Mouse (Mus musculus) heart, adult 2 months (tissue): ENCODE results near the gene Gigyf2. TPM values are rescaled to one million over a fixed set of nuclear protein-coding genes. Genes with fewer than 3 reads are reported as not detected.
A peak's percentile ranks its signal among the peaks of the same experiment; 100 is the strongest.

ENCODE experiments used
- DNase-seq, 2 experiments: peaks; one replicate each; pipeline ENCODE4 v3.0.0; 2021
- H3K27ac ChIP-seq: fragments of 200-600 bp; 2 replicates; pipeline ENCODE4 v1.8.1; 2022
- H3K27me3 ChIP-seq: fragments of 200-500 bp; 2 replicates; pipeline ENCODE4 v1.6.1; 2012; ENCODE audit warnings: mild to moderate bottlenecking, low read length, inconsistent platforms, mixed read lengths; ENCODE audit not compliant: control insufficient read depth, insufficient read depth
- H3K36me3 ChIP-seq: fragments of 200-500 bp; 2 replicates; pipeline ENCODE4 v1.6.1; 2012; ENCODE audit warnings: low read length, inconsistent platforms; ENCODE audit not compliant: control insufficient read depth, insufficient read depth
- H3K4me1 ChIP-seq: fragments of 200-500 bp; 2 replicates; pipeline ENCODE4 v1.6.1; 2011; ENCODE audit warnings: low read length; ENCODE audit not compliant: control insufficient read depth, insufficient read depth
- H3K4me3 ChIP-seq: fragments of 200-600 bp; 2 replicates; pipeline ENCODE4 v1.8.1; 2022
- H3K79me2 ChIP-seq: fragments of 200-500 bp; replicated peaks from 2 replicates; pipeline ENCODE4 v1.6.1; 2012; ENCODE audit warnings: mild to moderate bottlenecking, inconsistent platforms, low read length, moderate library complexity, mixed read lengths; ENCODE audit not compliant: control insufficient read depth, insufficient read depth
- H3K9ac ChIP-seq: fragments of 200-500 bp; 2 replicates; pipeline ENCODE4 v1.6.1; 2012; ENCODE audit warnings: low read depth, mild to moderate bottlenecking, control low read depth, inconsistent platforms, low read length, mixed read lengths
- CTCF ChIP-seq: fragments of 200-600 bp; IDR thresholded peaks from 2 replicates; pipeline ENCODE4 v1.8.1; 2022; ENCODE audit warnings: antibody characterized with exemption, mild to moderate bottlenecking, moderate library complexity
- EP300 ChIP-seq: fragments of 200-500 bp; IDR thresholded peaks from 2 replicates; pipeline ENCODE4 v1.6.1; 2011; ENCODE audit warnings: low read depth, low read length, control low read depth; ENCODE audit not compliant: insufficient read depth
- POLR2A ChIP-seq: fragments of 200-500 bp; IDR thresholded peaks from 2 replicates; pipeline ENCODE4 v1.6.1; 2011; ENCODE audit warnings: mild to moderate bottlenecking, low read depth, low read length, control low read depth; ENCODE audit not compliant: insufficient read depth
- WGBS: fragments of 180-500 bp; shearing (Covaris S2); methylation state at CpG from one replicate; pipeline ENCODE4 v1.1.7; 2018; 5-methylcytosine and 5-hydroxymethylcytosine counted together
- intact Hi-C: fragments of 180-260 bp; cut with DNase I; formaldehyde crosslinking; loops from one replicate; pipeline ENCODE4 v1.15.1; 2025
- polyA plus RNA-seq: library from polyadenylated mRNA; depleted of rRNA; stranded (reverse); fragments of >200 nt; gene quantifications from 2 replicates; pipeline ENCODE4 v1.2.3, GENCODE M21; 2012
- total RNA-seq, 2 experiments: library from RNA; stranded (reverse); gene quantifications; 2 replicates each; pipeline ENCODE4 v1.2.3; 2021

Gene Gigyf2
- total and polyA plus RNA-seq, 3 experiments, result 19.3 to 47.7 (median 47.4) TPM

DNA sequence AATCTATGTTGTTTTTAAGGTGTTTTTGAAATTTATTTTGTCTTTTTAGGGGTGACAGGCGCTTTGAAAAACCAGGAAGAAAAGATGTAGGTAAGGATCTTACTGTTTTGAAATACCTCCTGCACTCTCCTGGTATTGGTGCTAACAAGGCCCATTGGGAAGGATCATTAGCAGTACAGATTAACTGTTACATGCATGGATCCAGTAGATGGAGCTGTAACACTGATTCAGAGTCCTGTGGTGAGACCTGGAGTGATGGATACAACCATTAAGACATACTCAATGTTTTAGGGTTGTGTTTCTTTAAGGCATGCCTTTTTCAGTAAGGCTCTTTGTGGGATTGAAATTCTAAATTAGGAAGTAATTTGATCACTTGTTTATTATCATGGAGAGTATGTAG, 53.1 kb downstream of the Gigyf2 start:
- no peak overlapping the region for H3K4me3 ChIP-seq
- H3K9ac ChIP-seq, result no peak overlapping the region
- H3K36me3 ChIP-seq, result peaks cover 4% of the 10 kb centered on the region
- no peak for TF ChIP-seq EP300
- TF ChIP-seq CTCF, result peak; percentile 37
- intact Hi-C loops, result no loop called here
- no peak overlapping the region for H3K27ac ChIP-seq
- H3K4me1 ChIP-seq, result no peaks in the 10 kb centered on the region
- 92% methylated on average over 1 of the region's 1 CpGs for WGBS
- no peak for DNase-seq
- H3K27me3 ChIP-seq, result no peaks in the 10 kb centered on the region
- no peaks in the 10 kb centered on the region for H3K79me2 ChIP-seq

- peaks cover 4% of the 10 kb centered on the region; the same call in 1 of the 2 replicates for H3K36me3 ChIP-seq
- H3K27me3 ChIP-seq, result no peaks in the 10 kb centered on the region
- H3K4me3 ChIP-seq, result no peak overlapping the region
- intact Hi-C loops, result no loop called here
- no peak for DNase-seq
- H3K27ac ChIP-seq, result no peak overlapping the region
- 93% methylated on average over 3 of the region's 3 CpGs for WGBS
- no peaks in the 10 kb centered on the region for H3K79me2 ChIP-seq
- H3K9ac ChIP-seq, result no peak overlapping the region
- no peaks in the 10 kb centered on the region for H3K4me1 ChIP-seq
- TF ChIP-seq EP300, result no peak
- no peak for TF ChIP-seq POLR2A
- TF ChIP-seq CTCF, result no peak
Observed at GRCm38 (mm10) chr1:87381152-87381551, 54.4 kb downstream of the Gigyf2 start.

DNA sequence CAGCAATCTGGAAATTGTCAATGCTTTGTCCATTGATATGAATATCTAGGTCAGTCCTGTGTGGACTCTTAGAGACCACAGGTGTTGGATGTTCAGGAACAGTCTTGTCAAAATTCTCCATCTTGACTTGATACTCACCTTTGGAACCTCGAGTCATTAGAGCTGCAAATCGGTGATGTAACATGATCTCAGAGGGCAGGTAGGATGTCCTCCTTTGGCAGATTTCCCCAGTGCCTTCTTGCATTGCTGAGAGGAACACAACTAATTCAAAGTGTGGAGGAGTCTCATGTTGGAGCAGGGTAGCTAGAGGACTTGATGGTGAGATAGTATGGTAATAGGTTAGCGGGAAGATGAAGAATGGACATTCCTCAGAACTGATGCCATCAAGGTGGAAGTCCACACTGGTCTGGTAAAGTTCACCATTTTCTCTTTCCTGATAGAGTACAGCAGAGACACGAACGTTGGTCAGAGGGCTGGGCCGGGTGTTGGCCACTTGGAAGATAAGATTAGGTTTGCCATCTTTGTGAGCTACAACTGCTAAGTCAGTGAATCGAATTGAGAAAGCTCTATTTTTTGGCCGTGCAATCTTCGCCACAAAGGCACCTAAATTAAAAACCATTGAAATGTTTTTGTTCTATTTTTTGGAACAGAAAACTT, 59.8 kb downstream of the Gigyf2 start:
- Histone ChIP-seq H3K27ac (no peak overlapping the region), H3K9ac (no peak overlapping the region), H3K27me3 (no peaks in the 10 kb centered on the region), H3K36me3 (no peaks in the 10 kb centered on the region), H3K4me1 (no peaks in the 10 kb centered on the region), H3K4me3 (no peak overlapping the region), H3K79me2 (no peaks in the 10 kb centered on the region; the same call in 1 of the 2 replicates)
- WGBS, result 77% methylated on average over 9 of the region's 9 CpGs
- DNase-seq, result no peak
- TF ChIP-seq POLR2A (no peak), EP300 (no peak), CTCF (no peak)
- intact Hi-C loops, result no loop called here

DNA sequence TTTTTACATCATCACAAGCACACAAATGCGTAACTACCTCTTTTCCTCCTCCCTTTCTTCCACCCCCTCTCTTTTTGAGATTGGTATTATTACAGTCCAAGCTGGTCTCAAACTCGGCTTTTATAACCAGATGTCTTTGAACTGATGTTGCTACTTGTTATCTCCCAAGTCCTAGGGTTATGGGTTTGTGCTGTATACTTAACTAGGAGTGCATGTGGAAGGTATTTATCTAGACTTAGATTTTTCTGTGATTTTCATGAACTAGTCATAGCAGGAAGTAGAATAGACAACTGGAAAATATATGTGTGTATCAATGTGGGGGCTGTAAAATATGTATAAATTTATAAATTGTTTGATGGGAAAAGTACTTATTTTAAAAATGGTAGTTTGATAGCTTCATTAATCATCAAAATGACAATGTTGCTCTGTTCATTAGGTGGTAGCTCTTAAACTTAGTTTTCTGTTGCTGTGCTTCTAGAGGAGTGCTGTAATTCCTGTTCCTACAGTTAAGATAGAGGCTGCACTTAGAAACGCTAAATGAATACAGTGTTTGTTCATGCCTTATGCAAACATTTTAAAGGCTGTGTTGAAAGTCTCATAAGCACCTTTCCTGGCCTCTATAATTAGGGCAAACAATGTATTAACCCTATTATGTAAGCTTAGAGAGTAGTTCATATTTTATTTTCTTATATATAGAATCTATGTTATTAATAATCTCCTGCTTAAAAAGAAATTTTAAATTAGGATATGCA, 66.8 kb downstream of the Gigyf2 start:
- TF ChIP-seq POLR2A, result no peak
- TF ChIP-seq EP300, result no peak
- TF ChIP-seq CTCF, result no peak
- no peak for DNase-seq
- Histone ChIP-seq H3K9ac (no peak overlapping the region), H3K27me3 (no peaks in the 10 kb centered on the region), H3K36me3 (no peaks in the 10 kb centered on the region), H3K4me1 (0 out of 2 replicates have a peak, but pooled peaks cover 2% of the 10 kb centered on the region), H3K4me3 (no peak overlapping the region), H3K79me2 (no peaks in the 10 kb centered on the region), H3K27ac (no peak overlapping the region)
- intact Hi-C loops, result no loop called here
- 80% methylated on average over 3 of the region's 3 CpGs for WGBS

DNA sequence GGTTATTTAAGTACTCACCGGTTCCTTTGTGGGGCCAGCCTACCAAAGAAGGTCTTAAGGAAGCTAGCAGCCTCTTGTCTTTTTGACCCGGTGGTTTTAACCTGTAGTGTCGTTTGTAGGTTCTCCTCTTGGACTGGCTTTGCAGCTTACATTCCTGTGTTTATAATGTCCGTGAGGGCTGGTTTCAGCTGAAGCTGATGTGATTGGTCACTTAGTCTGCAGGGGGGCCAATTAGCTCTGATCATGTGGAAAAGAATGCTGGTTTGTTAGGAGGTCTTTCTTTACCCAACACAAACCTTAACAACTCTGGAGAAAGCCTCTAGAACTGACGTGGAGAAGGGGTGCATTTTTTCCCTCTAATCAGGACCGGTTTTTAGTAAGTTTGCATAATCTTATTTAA, 67.8 kb downstream of the Gigyf2 start, which contains the start of gene Kcnj13:
TSS of gene Kcnj13 (minus strand) at position 136 of the 400 bp plus-strand sequence.
- Histone ChIP-seq H3K36me3 (no peaks in the 10 kb centered on the region), H3K4me3 (no peak within 1 kb of the TSS), H3K79me2 (no peaks in the 10 kb centered on the region), H3K4me1 (0 out of 2 replicates have a peak, but pooled peaks cover 2% of the 10 kb centered on the region), H3K9ac (no peak within 1 kb of the TSS), H3K27ac (no peak within 1 kb of the TSS), H3K27me3 (no peaks in the 10 kb centered on the region)
- no peak for TF ChIP-seq EP300
- TF ChIP-seq POLR2A, result no peak
- TF ChIP-seq CTCF, result no peak
- no peak for DNase-seq
- 72% methylated on average over 6 of the region's 6 CpGs for WGBS
- intact Hi-C loops, result no loop called here

GRCm38 (mm10) chr1:87396923-87397586, 70.3 kb downstream of the Gigyf2 start:
- TF ChIP-seq CTCF (no peak), EP300 (no peak), POLR2A (no peak)
- Histone ChIP-seq H3K27me3 (no peaks in the 10 kb centered on the region), H3K27ac (no peak overlapping the region), H3K79me2 (no peaks in the 10 kb centered on the region), H3K4me3 (no peak overlapping the region), H3K9ac (no peak overlapping the region), H3K36me3 (no peaks in the 10 kb centered on the region), H3K4me1 (0 out of 2 replicates have a peak, but pooled peaks cover 2% of the 10 kb centered on the region)
- no peak for DNase-seq
- 61% methylated on average over 7 of the region's 7 CpGs for WGBS
- intact Hi-C loops, result no loop called here
